Comparison of ENCODE assay signal across 8 mouse cellular contexts in the genomic region with DNA sequence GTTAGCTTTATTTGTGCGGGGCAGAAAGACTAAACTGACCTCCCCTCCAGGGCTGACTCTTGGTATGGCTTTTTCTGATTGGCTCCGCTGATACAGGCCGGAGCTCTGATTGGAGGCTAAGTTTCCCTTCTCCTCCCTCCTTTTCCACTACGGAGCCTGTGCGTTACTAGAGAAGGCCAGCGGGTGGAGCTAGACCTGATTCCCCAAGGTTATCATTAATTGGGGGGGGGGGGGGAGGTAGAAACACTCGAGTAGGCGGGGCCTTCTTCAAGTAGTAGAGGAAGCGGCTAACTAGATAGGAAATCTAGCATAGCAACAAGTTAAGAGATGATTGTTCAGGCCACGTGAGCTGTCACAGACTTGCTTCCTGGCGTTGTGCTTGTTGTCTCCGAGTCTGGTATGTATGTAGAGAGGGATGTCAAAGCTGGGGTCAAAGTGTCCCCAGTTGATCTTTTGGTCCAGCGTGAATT. TPM values are rescaled to one million over a fixed set of nuclear protein-coding genes. Genes with fewer than 3 reads are reported as not detected.
A peak's percentile ranks its signal among the peaks of the same experiment; 100 is the strongest.
DNase-seq lines count a peak whose midpoint lies in the region; TF ChIP-seq lines count a peak whose summit lies in the region.

No protein-coding gene starts in this region.

- intact Hi-C loops in left cerebral cortex, adult 2 months (cut with DNase I) = loop anchor here (1.0 to 5.0 kb wide), 4 partner anchors 41 to 106 kb away; partner anchors contain the start of genes Gm38431 and Raver1

- H3K79me2 ChIP-seq in macrophage (ENCODE audit: inconsistent target) = no peaks in the 10 kb centered on the region

- 0 out of 2 replicates have a peak, but pooled peaks have one; percentile 40 for TF ChIP-seq CTCF in cortical plate, adult 2 months (IDR thresholded peaks at IDR 0.05; ENCODE audit: extremely low read depth, insufficient read depth, low read length)
- peak; percentile 61 for TF ChIP-seq CTCF in left cerebral cortex, adult 2 months (IDR thresholded peaks at IDR 0.05)

- DNase-seq in adrenal gland, adult (ENCODE audit: inconsistent age in 2 of 2, low spot score in 1 of 2) = peak; percentile 91 to 95
- DNase-seq in gastrocnemius, postnatal 10 days = peak; percentile 82
- DNase-seq in hindlimb bud, embryonic 11.5 days (ENCODE audit: extremely low spot score, low read depth, low spot score) = peak; percentile 66
- DNase-seq in left cerebral cortex, adult 2 months (ENCODE audit: extremely low spot score in 1 of 2, low spot score in 2 of 2) = peak; percentile 72 to 82
- peak; percentile 89 for DNase-seq in right cerebral cortex, adult 18-20 months
- DNase-seq in urinary bladder, postnatal 14 days (ENCODE audit: low spot score) = peak; percentile 93

- H3K4me1 ChIP-seq in cortical plate, adult 2 months (ENCODE audit: control insufficient read depth, insufficient read depth, low read length) = peaks cover 1% of the 10 kb centered on the region; the same call in 1 of the 2 replicates

- H3K27ac ChIP-seq in cortical plate, adult 2 months (ENCODE audit: insufficient read depth, low read length) = no peak overlapping the region
- H3K27ac ChIP-seq in left cerebral cortex, adult 2 months = peak overlapping the region; percentile 93
- peak overlapping the region; percentile 41 for H3K27ac ChIP-seq in macrophage

- TF ChIP-seq POLR2A in cortical plate, adult 2 months (IDR thresholded peaks at IDR 0.05; ENCODE audit: extremely low read depth, insufficient read depth, low read length) = no peak

- WGBS in macrophage (ENCODE audit: missing documents) = 3% methylated on average over 13 of the region's 13 CpGs

- H3K36me3 ChIP-seq in macrophage (ENCODE audit: inconsistent target) = peaks cover 26% of the 10 kb centered on the region

- H3K4me3 ChIP-seq in cortical plate, adult 2 months (ENCODE audit: insufficient read depth, low read length) = peak overlapping the region; percentile 79
- peak overlapping the region; percentile 64 for H3K4me3 ChIP-seq in left cerebral cortex, adult 2 months
- peak overlapping the region; percentile 56 for H3K4me3 ChIP-seq in macrophage (ENCODE audit: inconsistent target)

RNA-seq across cellular contexts. Expression of gene Icam5, which starts 1.1 kb away (rescaled TPM):
- polyA plus RNA-seq in cortical plate, adult 2 months (2012; rRNA removed) = 176 and 200 TPM in 2 replicates
- total RNA-seq in gastrocnemius, postnatal 10 days (2021) = under 1 TPM; 0.14 to 0.25 TPM
- total RNA-seq in left cerebral cortex, adult 2 months (2021) = 100 to 1,000 TPM; 230 to 248 TPM
- total RNA-seq in macrophage (2018; cell fraction: chromatin; rRNA removed) = 1 to 10 TPM in 7 of 26 experiments, under 1 TPM in 16, not detected in 3; 0.31 to 7.2 (median 0.65) TPM
- total RNA-seq in macrophage (2018; cell fraction: cytosol; rRNA removed) = under 1 TPM in 23 of 26 experiments, not detected in 3; 0.03 to 0.38 (median 0.12) TPM
- 1 to 10 TPM in 5 of 26 experiments, under 1 TPM in 19, not detected in 2; 0.20 to 7.2 (median 0.55) TPM for total RNA-seq in macrophage (2018; cell fraction: nucleus; rRNA removed)
- 0.04 to 0.12 TPM (median 0.09 TPM) in 3 replicates for polyA plus RNA-seq in macrophage (2018)

RNA-seq across cellular contexts. Expression of gene Icam4, which starts 1.6 kb away (rescaled TPM):
- polyA plus RNA-seq in cortical plate, adult 2 months (2012; rRNA removed) = 1.7 and 2.3 TPM in 2 replicates
- total RNA-seq in gastrocnemius, postnatal 10 days (2021) = under 1 TPM in 1 of 2 experiments, not detected in 1; 0.70 TPM
- 1 to 10 TPM; 1.5 to 1.6 TPM for total RNA-seq in left cerebral cortex, adult 2 months (2021)
- 10 to 100 TPM in 15 of 26 experiments, 1 to 10 TPM in 8, under 1 TPM in 2, not detected in 1; 0.90 to 99.5 (median 13.5) TPM for total RNA-seq in macrophage (2018; cell fraction: chromatin; rRNA removed)
- total RNA-seq in macrophage (2018; cell fraction: cytosol; rRNA removed) = 1 to 10 TPM in 5 of 26 experiments, under 1 TPM in 17, not detected in 4; 0.17 to 1.9 (median 0.36) TPM
- total RNA-seq in macrophage (2018; cell fraction: nucleus; rRNA removed) = 10 to 100 TPM in 8 of 26 experiments, 1 to 10 TPM in 14, under 1 TPM in 1, not detected in 3; 0.72 to 41.5 (median 6.8) TPM
- polyA plus RNA-seq in macrophage (2018) = not detected in 3 replicates

RNA-seq across cellular contexts. Expression of gene Icam1, which starts 15.0 kb away (rescaled TPM):
- 2.8 and 3.6 TPM in 2 replicates for polyA plus RNA-seq in cortical plate, adult 2 months (2012; rRNA removed)
- total RNA-seq in gastrocnemius, postnatal 10 days (2021) = 1 to 10 TPM; 3.8 to 5.6 TPM
- total RNA-seq in left cerebral cortex, adult 2 months (2021) = 1 to 10 TPM; 2.0 to 3.6 TPM
- total RNA-seq in macrophage (2018; cell fraction: chromatin; rRNA removed) = 1,000 to 10,000 TPM in 13 of 26 experiments, 100 to 1,000 TPM in 10, 10 to 100 TPM in 3; 57.0 to 3,038 (median 1,000) TPM
- 1,000 to 10,000 TPM in 2 of 26 experiments, 100 to 1,000 TPM in 18, 10 to 100 TPM in 6; 49.9 to 1,322 (median 265) TPM for total RNA-seq in macrophage (2018; cell fraction: cytosol; rRNA removed)
- 1,000 to 10,000 TPM in 17 of 26 experiments, 100 to 1,000 TPM in 8, 10 to 100 TPM in 1; 95.6 to 2,581 (median 1,271) TPM for total RNA-seq in macrophage (2018; cell fraction: nucleus; rRNA removed)
- 35.3 to 116 TPM (median 39.2 TPM) in 3 replicates for polyA plus RNA-seq in macrophage (2018)

RNA-seq across cellular contexts. Expression of gene Mrpl4, which starts 28.3 kb away (rescaled TPM):
- 108 and 109 TPM in 2 replicates for polyA plus RNA-seq in cortical plate, adult 2 months (2012; rRNA removed)
- total RNA-seq in gastrocnemius, postnatal 10 days (2021) = 10 to 100 TPM; 48.4 to 49.1 TPM
- total RNA-seq in left cerebral cortex, adult 2 months (2021) = 10 to 100 TPM; 59.2 to 64.2 TPM
- total RNA-seq in macrophage (2018; cell fraction: chromatin; rRNA removed) = 10 to 100 TPM; 13.5 to 52.6 (median 33.4) TPM
- 10 to 100 TPM; 37.6 to 59.8 (median 51.4) TPM for total RNA-seq in macrophage (2018; cell fraction: cytosol; rRNA removed)
- 10 to 100 TPM; 10.2 to 51.7 (median 31.3) TPM for total RNA-seq in macrophage (2018; cell fraction: nucleus; rRNA removed)
- polyA plus RNA-seq in macrophage (2018) = 27.9 to 56.9 TPM (median 50.5 TPM) in 3 replicates

RNA-seq across cellular contexts. Expression of gene Zglp1, which starts 36.1 kb away (rescaled TPM):
- 1.8 and 2.1 TPM in 2 replicates for polyA plus RNA-seq in cortical plate, adult 2 months (2012; rRNA removed)
- not detected for total RNA-seq in gastrocnemius, postnatal 10 days (2021)
- total RNA-seq in left cerebral cortex, adult 2 months (2021) = 1 to 10 TPM in 1 of 2 experiments, not detected in 1; 1.3 TPM
- total RNA-seq in macrophage (2018; cell fraction: chromatin; rRNA removed) = 1 to 10 TPM in 1 of 26 experiments, not detected in 25; 2.5 TPM
- not detected for total RNA-seq in macrophage (2018; cell fraction: cytosol; rRNA removed)
- 1 to 10 TPM in 2 of 26 experiments, not detected in 24; 1.4 to 8.5 TPM for total RNA-seq in macrophage (2018; cell fraction: nucleus; rRNA removed)
- polyA plus RNA-seq in macrophage (2018) = not detected in 3 replicates

Comparison
In these comparisons a context has a peak if more than half of its experiments do, and no peak if none do; other contexts are left out.
1. RNA of gene Icam5, which starts 1.1 kb away (total RNA-seq): 230 to 248 TPM in left cerebral cortex, adult 2 months; 0.14 to 0.25 TPM in gastrocnemius, postnatal 10 days; every median in the first group is over 100 times any median in the second.
2. Peak in every context shown above with its lines, with median percentiles within 50 percentile points of each other: DNase-seq and H3K4me3 ChIP-seq.